Mouse (Mus musculus) ES-E14 (cell line): ENCODE measurements around the gene Rnf220.

ENCODE experiments used
- CHD2 ChIP-seq: IDR thresholded peaks from 2 replicates; pipeline ENCODE4 v1.6.1; 2014; ENCODE audit warnings: mild to moderate bottlenecking, low read depth, low read length, inconsistent platforms
- HCFC1 ChIP-seq: IDR thresholded peaks from 2 replicates; pipeline ENCODE4 v1.6.1; 2012; ENCODE audit warnings: low read length, inconsistent platforms, borderline replicate concordance; ENCODE audit not compliant: insufficient read depth
- MAFK ChIP-seq: IDR thresholded peaks from 2 replicates; pipeline ENCODE4 v1.6.1; 2014; ENCODE audit warnings: mild to moderate bottlenecking, low read depth, low read length, inconsistent platforms; ENCODE audit not compliant: insufficient read depth

DNA sequence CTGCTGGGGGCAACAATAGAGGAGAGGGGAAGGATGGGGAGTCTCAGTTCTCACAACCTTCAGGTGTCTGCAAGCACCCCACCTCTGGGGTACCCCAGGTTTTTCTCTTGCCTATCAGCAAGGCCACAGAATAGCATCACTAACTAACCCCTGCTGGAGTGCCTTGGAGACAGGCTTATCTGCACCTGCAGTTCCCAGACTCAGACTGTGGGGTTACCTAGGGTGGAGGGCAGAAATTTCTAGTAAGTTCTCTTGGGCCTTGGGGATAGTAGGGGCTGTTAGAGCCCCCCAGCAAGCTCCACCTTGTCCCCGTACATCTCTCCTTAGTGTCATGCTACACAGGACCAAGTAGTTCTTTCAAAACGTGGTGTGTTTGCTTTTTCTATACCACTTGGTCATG is 104.5 kb downstream of the Rnf220 start:
- TF ChIP-seq MAFK, result no peak
- TF ChIP-seq CHD2, result no peak
- no peak for TF ChIP-seq HCFC1
